Mouse (Mus musculus) frontal cortex, adult (tissue): Measurements from ENCODE around the gene Dtx3.
"Not testable (repeated sequence)": the region's sequence is repeated elsewhere in the genome, so short reads cannot be mapped to it uniquely, and the experiment has no call there.

ENCODE experiments used
- ATAC-seq: cut with Nextera tagmentation; 2 replicates; pipeline ENCODE4 v1.9.2; 2017; ENCODE audit warnings: mild to moderate bottlenecking, moderate library complexity, mixed read lengths; ENCODE audit not compliant: low TSS enrichment

Dtx3 gene

GRCm38 (mm10) chr10:127204589-127204988 lies 9.1 kb upstream of the Dtx3 start:
- no peak for ATAC-seq

GRCm38 (mm10) chr10:127203106-127203505 lies 7.6 kb upstream of the Dtx3 start:
- ATAC-seq, result no peak

- ATAC-seq, result peak; percentile 9; the same call in 1 of the 2 replicates
Observed at GRCm38 (mm10) chr10:127200279-127200678, 4.8 kb upstream of the Dtx3 start.

- ATAC-seq, result no peak
Observed at GRCm38 (mm10) chr10:127199474-127199873, 3.9 kb upstream of the Dtx3 start.

GRCm38 (mm10) chr10:127199068-127199467 lies 3.5 kb upstream of the Dtx3 start:
- ATAC-seq, result no peak

- ATAC-seq, result no peak
Observed at GRCm38 (mm10) chr10:127198492-127198891, 3.0 kb upstream of the Dtx3 start.

GRCm38 (mm10) chr10:127197505-127198110 lies 2.1 kb upstream of the Dtx3 start:
- peak; percentile 11; the same call in 1 of the 2 replicates for ATAC-seq

- no peak for ATAC-seq
Observed at GRCm38 (mm10) chr10:127197104-127197503, 1.6 kb upstream of the Dtx3 start.

- ATAC-seq, result peak; percentile 63
Observed at GRCm38 (mm10) chr10:127196392-127196791, 864 bp upstream of the Dtx3 start.

- no peak for ATAC-seq
Observed at GRCm38 (mm10) chr10:127194428-127195327, 850 bp downstream of the Dtx3 start.

GRCm38 (mm10) chr10:127193011-127193410 lies 2.5 kb downstream of the Dtx3 start:
- no peak for ATAC-seq

GRCm38 (mm10) chr10:127192057-127192328 lies 3.5 kb downstream of the Dtx3 start:
- ATAC-seq, result not testable (repeated sequence)

- ATAC-seq, result no peak
Observed at GRCm38 (mm10) chr10:127191191-127192056, 4.1 kb downstream of the Dtx3 start.

GRCm38 (mm10) chr10:127190398-127191190 lies 4.9 kb downstream of the Dtx3 start:
- no peak for ATAC-seq

- ATAC-seq, result no peak
Observed at GRCm38 (mm10) chr10:127189651-127190381, 5.7 kb downstream of the Dtx3 start, which contains the start of gene Arhgef25. TSS of gene Arhgef25 (minus strand) at chr10:127190083.

- no peak for ATAC-seq
Observed at GRCm38 (mm10) chr10:127189116-127189650, 6.3 kb downstream of the Dtx3 start.

GRCm38 (mm10) chr10:127188465-127189115 lies 6.9 kb downstream of the Dtx3 start:
- ATAC-seq, result peak; percentile 38

GRCm38 (mm10) chr10:127188079-127188453 lies 7.5 kb downstream of the Dtx3 start:
- ATAC-seq, result no peak

- peak; percentile 42 for ATAC-seq
Observed at GRCm38 (mm10) chr10:127187371-127188078, 8.0 kb downstream of the Dtx3 start.
